Mouse (Mus musculus) CD4-positive helper T cell, adult 2 months (primary cell): Measurements from ENCODE around the gene 9230112D13Rik.

Experiments
- DNase-seq: peaks from one replicate; pipeline ENCODE4 v3.0.0-alpha.2; 2012; ENCODE audit warnings: low read depth, missing footprints, low spot score

Gene 9230112D13Rik

DNA sequence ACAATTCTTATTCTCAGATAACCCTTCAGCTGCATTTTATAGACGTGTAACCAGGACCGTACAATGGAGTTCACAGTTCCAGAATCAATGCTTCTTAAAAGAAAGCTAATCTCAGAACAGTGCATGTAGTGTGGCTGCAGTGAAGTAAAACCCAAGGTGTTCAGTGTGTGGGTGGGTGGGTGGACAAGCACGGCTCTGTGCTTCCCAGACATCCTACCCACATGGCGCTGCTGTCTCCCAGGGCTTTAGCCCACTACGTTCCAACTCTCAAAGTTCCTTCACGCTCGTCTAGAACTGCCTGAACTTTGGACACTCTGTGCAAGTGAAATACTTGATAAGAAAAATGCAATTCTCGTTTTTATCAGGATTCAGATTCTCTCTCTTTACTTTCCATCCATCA lies at the start of gene 9230112D13Rik:
Gene 9230112D13Rik, minus strand, starts transcription at position 101 of the 400 bp plus-strand sequence.
- no peak for DNase-seq

- no peak for DNase-seq
Observed at GRCm38 (mm10) chr14:34571610-34572387, 49.2 kb upstream of the 9230112D13Rik start.

DNA sequence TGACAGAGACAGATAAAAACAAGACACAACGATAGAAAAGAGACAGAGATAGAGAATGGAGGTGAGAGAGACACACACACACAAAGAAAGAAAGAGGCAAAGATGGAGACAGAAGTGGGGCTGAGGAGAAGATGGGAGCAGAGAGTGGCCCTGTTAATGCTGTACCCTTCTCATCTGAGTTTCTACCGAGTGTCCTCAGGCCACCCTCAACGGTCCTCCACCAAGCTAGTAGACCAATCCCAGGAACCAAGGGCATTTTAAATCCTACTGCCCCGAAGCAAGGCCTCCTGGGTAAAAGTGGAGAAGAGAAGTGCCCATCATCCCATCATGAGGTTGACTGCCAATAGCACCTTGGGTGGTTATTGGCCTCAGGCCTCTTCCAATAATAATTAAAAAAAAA lies 48.3 kb upstream of the 9230112D13Rik start:
- DNase-seq: no peak

- peak; percentile 44 for DNase-seq
Observed at GRCm38 (mm10) chr14:34570294-34570693, 47.7 kb upstream of the 9230112D13Rik start.

DNA sequence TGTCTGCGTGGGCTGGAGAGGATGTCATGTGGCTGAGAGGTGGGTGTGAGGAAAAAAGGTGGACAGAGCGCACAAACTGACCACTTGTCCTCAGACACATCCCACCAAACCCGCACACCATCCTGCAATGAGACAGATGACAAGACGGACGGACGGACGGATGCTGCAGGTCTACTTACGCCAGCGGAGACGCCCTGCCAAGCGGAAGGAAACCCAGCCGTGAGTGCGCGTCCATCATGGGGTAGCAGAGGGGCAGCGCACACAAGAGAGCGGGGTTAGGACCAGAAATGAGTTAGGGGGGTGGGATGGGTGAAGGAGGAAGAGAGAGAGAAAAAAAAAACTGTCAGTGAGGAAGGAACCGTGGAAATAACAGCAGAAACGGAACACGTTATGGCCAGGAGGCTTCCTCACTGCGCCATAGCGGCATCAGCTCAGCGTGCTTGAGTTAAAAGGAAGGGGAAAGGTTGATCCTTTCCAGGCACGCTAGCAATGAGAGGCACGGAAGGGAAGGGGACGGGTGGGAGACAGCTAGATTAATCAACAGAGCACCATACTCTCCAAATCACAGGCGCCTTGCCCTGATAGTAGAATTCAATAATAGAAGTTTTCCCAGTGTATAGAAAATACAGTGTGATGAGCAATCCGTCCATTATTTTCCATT lies 47.1 kb upstream of the 9230112D13Rik start:
- no peak for DNase-seq

DNA sequence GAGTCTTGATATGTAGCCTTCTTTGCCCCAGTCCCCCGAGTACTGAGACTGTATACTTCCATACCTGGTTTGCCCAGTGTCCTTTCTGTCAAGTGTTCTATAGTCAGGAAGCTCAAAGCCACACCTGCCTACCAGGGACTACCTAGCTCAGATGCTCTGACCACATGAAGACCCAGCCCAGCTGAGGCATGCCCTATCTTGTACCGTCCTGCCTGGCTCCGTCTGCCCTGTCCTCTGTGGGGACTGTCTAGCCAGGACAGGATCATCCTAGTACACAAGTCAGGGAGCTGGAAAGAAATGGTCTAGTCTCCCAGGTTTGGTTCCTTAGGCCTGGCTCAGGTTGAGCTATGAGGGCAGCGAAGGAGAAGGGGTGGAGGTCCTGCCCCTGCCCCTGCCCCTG lies 46.0 kb upstream of the 9230112D13Rik start:
- DNase-seq: no peak

DNA sequence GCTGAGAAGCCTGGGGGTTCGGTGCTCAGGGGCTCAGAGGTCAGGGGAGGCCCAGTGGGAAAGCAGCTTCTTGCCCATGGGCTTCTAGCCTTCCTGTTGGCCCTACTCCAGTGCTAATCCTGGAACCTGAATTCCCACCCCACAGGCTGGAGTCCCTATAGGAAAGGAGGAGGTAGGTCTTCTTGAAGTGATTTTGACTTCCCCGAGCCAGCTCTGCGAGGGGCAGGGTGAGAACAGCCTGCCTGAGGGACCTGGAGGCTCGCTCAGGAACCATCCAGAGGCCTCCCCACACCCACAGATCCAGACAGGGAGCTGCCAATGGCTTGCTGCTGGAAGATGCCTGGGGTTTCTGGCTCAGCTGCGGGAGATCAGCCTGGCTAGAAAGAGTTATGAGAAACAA lies 45.1 kb upstream of the 9230112D13Rik start:
- DNase-seq: no peak

DNA sequence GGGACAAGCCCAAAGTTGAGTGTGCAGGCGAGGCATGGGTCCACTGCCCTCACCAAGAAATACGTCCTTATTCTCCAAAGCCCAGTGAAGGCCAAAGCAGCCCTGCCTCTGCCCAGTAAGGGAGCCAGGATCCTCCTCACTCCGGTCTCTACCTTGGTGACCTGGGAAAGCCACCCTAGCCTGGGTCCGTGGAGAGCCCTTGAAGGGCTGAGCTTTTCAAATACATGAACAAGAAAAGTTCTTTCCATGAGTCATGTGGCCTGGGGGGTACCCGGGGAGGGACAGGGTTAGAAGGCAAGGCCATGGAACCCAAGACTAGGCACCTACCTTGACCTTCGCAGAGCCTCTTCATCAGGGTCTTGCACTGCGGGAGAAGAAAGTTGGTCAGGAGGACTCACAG lies 43.9 kb upstream of the 9230112D13Rik start:
- no peak for DNase-seq

DNA sequence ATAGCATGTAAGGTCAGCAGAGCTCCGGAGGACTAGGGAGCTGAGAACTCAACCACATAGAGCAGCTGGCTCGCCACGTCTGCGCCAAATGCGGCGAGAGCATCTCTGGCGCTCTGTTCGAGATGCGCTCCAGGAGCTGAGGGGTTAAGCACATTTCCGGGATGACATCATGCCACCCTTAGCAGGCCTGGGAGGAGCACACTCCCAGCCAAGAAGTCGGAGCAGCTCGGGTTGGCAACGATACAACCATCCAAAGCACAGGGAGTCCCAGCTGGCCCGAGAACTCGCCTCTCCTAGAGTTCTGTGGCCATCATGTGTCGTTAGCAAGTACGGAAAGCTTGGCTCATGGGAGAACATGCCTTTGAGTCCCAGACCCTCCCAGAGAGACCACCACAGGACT lies 43.1 kb upstream of the 9230112D13Rik start:
- DNase-seq: no peak

GRCm38 (mm10) chr14:34564646-34565045 lies 42.0 kb upstream of the 9230112D13Rik start:
- no peak for DNase-seq

- DNase-seq: no peak
Observed at GRCm38 (mm10) chr14:34562393-34562792, 39.8 kb upstream of the 9230112D13Rik start.

DNA sequence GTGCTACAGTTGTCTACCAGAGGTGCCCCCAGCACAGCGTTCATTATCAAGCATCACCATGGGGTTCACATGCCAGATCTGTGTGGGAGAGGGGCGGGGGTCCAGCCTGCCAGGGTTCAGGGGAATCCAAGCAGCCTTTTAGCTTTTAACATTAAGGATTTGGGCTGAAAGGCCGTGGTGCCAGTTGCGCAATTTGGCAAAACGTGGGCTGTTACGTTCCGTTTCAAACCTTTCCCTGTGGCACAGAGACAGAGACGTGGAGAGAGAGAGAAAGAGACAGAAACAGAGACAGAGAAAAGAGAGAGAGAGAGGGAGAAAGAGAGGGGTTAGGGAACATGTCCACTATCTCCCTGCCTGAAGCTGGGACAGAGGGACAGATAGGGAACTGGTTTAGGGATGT lies 39.0 kb upstream of the 9230112D13Rik start:
- DNase-seq: no peak

DNA sequence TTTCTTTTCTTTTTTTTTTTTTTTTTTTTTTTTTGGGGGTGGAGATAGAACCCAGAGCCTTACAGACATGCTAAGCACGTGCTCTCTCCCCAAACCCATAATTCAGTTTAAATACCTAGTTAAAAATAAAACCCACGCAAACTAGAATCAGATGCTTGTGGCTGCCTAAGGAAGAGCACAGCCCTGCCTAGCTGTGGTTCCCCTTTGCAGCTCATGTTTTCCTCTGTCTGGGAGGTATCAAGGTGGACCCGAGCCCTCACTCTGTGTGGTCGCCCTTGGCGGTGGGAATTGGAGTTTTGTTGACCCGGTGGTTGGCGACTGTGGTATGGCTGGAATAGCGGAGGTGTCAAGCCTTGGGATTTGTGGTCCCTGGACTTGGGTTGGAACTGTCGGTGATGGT lies 36.3 kb upstream of the 9230112D13Rik start:
- DNase-seq: no peak

DNA sequence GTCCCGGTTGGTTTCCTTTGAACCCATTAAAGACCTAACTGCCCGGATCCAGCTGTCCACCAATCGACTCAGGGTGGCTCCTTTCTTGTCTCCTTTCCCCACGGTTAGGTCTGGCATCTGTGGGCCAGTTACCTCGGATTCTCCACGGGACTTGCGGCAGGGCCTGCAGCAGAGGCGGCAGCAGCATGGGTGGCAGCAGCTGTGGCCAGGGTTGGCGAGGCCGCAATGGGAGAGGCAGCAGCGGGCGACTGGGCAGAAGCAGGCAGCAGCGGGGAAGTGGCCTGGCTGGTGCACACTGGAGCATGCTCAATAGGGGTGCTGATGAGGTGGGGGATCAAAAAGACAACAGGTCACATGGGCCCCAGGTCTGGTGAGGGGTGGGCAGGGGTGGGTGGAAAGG lies 32.6 kb upstream of the 9230112D13Rik start:
- no peak for DNase-seq

DNA sequence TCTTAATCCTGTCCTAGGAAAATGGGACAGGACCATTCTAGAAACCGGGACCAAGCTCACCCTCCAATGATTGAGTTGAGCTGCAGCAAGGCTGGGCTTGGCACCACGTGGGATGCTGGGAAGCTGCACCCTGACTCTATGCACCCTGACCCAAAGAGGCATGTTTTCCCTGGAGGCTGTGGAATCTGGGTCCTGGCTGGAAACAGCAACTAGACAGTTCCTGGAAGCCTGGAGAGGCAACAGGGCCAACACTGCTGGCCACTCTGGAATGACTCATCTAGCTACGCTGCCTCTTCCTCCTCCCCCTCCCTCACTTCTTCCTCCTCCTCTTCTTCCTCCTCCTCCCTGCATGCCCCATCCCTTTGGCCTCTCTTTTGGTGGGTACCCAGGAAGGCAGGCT lies 31.4 kb upstream of the 9230112D13Rik start:
- DNase-seq: no peak

GRCm38 (mm10) chr14:34553470-34553869 lies 30.9 kb upstream of the 9230112D13Rik start:
- no peak for DNase-seq

GRCm38 (mm10) chr14:34552226-34552625 lies 29.6 kb upstream of the 9230112D13Rik start:
- no peak for DNase-seq

GRCm38 (mm10) chr14:34549004-34549671 lies 26.5 kb upstream of the 9230112D13Rik start:
- DNase-seq: peak; percentile 71

GRCm38 (mm10) chr14:34548391-34549001 lies 25.9 kb upstream of the 9230112D13Rik start:
- no peak for DNase-seq

DNA sequence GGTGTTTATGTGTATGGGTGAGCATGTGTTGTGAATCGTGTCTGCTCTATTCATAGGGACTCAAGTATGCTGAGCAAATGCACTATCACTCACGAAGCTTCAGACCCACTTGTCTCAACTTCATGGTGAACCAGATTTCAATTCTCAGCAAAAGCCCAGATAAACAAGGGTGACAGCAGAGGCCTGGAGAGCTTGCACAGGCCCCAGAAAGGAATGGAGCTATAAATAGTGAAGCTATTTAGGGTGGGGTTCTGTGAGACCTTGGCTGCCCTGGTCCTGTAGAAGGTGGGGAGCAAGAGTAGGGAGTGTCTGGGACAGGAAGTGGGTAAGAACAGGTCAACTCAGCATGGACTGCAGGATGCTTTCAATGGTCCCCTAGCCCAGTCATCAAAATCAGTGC lies 21.9 kb upstream of the 9230112D13Rik start:
- DNase-seq: no peak

- no peak for DNase-seq
Observed at GRCm38 (mm10) chr14:34544001-34544400, 21.4 kb upstream of the 9230112D13Rik start.

DNA sequence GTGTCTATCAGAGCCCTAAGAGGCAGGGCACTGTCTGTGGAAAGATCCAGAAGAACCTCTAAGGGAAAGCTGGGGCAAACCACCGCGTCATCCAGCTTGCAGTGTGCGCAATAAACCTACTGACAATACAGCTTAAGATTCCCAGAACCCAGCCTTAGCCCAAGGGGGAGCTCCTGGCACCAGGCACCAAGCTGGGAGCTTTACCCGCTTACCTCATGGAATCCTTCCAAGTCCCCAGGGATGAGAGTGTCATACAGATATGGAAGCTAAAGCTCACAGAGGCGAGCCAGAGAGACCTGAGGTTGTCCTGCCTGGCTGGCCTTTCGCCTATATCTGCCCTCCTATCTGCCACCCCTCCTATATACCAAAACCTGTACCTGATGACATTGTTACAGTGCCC lies 21.0 kb upstream of the 9230112D13Rik start:
- DNase-seq: no peak
